Mouse (Mus musculus) liver, embryonic 11.5 days (tissue): ENCODE data around the gene Wipf2. TPM values are rescaled to one million over a fixed set of nuclear protein-coding genes. Genes with fewer than 3 reads are reported as not detected.

Experiments used
- polyA plus RNA-seq: library from polyadenylated mRNA; unstranded; fragments of >200 nt; fragmentation: Nextera tagmentation; extraction: Ambion mirVana; gene quantifications from 2 replicates; pipeline ENCODE4 v1.2.1, GENCODE M21; 2014

Wipf2 gene
- polyA plus RNA-seq, 1 experiment from 2014 or later, result 4.7 TPM

Other genes starting within 250 kb of the Wipf2 start
- 0.44 and 0.95 TPM in 2 replicates for gene Gm12355, start 238.0 kb upstream of the Wipf2 start, polyA plus RNA-seq
- not detected in 2 replicates for gene Gsdma3, start 237.3 kb upstream of the Wipf2 start, polyA plus RNA-seq
- not detected in 2 replicates for gene Gsdma2, start 216.9 kb upstream of the Wipf2 start, polyA plus RNA-seq
- gene Gsdma, start 199.3 kb upstream of the Wipf2 start, polyA plus RNA-seq, result not detected in 2 replicates
- 201 and 207 TPM in 2 replicates for gene Psmd3, start 181.1 kb upstream of the Wipf2 start, polyA plus RNA-seq
- gene Csf3, start 162.4 kb upstream of the Wipf2 start, polyA plus RNA-seq, result not detected in 2 replicates
- gene Med24, start 134.2 kb upstream of the Wipf2 start, polyA plus RNA-seq, result 61.9 and 63.6 TPM in 2 replicates
- 26.6 and 31.6 TPM in 2 replicates for gene Thra, start 123.0 kb upstream of the Wipf2 start, polyA plus RNA-seq
- gene Nr1d1, start 88.3 kb upstream of the Wipf2 start, polyA plus RNA-seq, result 2.1 and 2.7 TPM in 2 replicates
- 14.8 and 17.7 TPM in 2 replicates for gene Msl1, start 68.1 kb upstream of the Wipf2 start, polyA plus RNA-seq
- 34.8 and 35.6 TPM in 2 replicates for gene Casc3, start 58.7 kb upstream of the Wipf2 start, polyA plus RNA-seq
- gene Rapgefl1, start 26.9 kb upstream of the Wipf2 start, polyA plus RNA-seq, result 0.39 and 0.55 TPM in 2 replicates
- gene Cdc6, start 44.2 kb downstream of the Wipf2 start, polyA plus RNA-seq, result 96.3 and 114 TPM in 2 replicates
- 18.6 and 20.1 TPM in 2 replicates for gene Rara, start 64.2 kb downstream of the Wipf2 start, polyA plus RNA-seq
- gene Gjd3, start 119.4 kb downstream of the Wipf2 start, polyA plus RNA-seq, result 0.21 and 0.22 TPM in 2 replicates
- 315 and 330 TPM in 2 replicates for gene Top2a, start 160.6 kb downstream of the Wipf2 start, polyA plus RNA-seq
- 324 and 328 TPM in 2 replicates for gene Igfbp4, start 177.6 kb downstream of the Wipf2 start, polyA plus RNA-seq
- 0.21 TPM in 1 of 2 replicates, not detected in the other for gene Tns4, start 225.7 kb downstream of the Wipf2 start, polyA plus RNA-seq